Mouse (Mus musculus) neural tube, embryonic 11.5 days (tissue): ENCODE measurements around the gene Olfr923. TPM values are rescaled to one million over a fixed set of nuclear protein-coding genes. Genes with fewer than 3 reads are reported as not detected.

Source experiments
- ATAC-seq: fragments of 200-750 bp; cut with Nextera tagmentation; 2 replicates; pipeline ENCODE4 v1.8.0; 2017; ENCODE audit warnings: moderate number of reproducible peaks, mild to moderate bottlenecking, moderate TSS enrichment, moderate library complexity; ENCODE audit not compliant: insufficient read depth, low FRiP score, low TSS enrichment
- DNase-seq: peaks from one replicate; pipeline ENCODE4 v3.0.0-alpha.2; 2015; ENCODE audit warnings: low spot score
- H3K27ac ChIP-seq: fragments of 300-500 bp; sonication (generic); 2 replicates; pipeline ENCODE4 v1.5.1; 2014; ENCODE audit warnings: low read depth, mild to moderate bottlenecking, low read length
- H3K27me3 ChIP-seq: fragments of 300-500 bp; sonication (generic); 2 replicates; pipeline ENCODE4 v1.6.1; 2014; ENCODE audit warnings: mild to moderate bottlenecking, low read length, mixed read lengths; ENCODE audit not compliant: control insufficient read depth, insufficient read depth
- H3K36me3 ChIP-seq: fragments of 300-500 bp; sonication (generic); 2 replicates; pipeline ENCODE4 v1.6.1; 2014; ENCODE audit warnings: mild to moderate bottlenecking, low read length, moderate library complexity, mixed read lengths; ENCODE audit not compliant: control insufficient read depth, insufficient read depth
- H3K4me1 ChIP-seq: fragments of 300-500 bp; sonication (generic); 2 replicates; pipeline ENCODE4 v1.6.1; 2014; ENCODE audit warnings: low read length, mixed read lengths; ENCODE audit not compliant: control insufficient read depth, insufficient read depth
- H3K4me2 ChIP-seq: fragments of 300-500 bp; sonication (generic); 2 replicates; pipeline ENCODE4 v1.6.1; 2014; ENCODE audit warnings: low read depth, mild to moderate bottlenecking, moderate library complexity
- H3K4me3 ChIP-seq: fragments of 300-500 bp; sonication (generic); 2 replicates; pipeline ENCODE4 v1.5.1; 2014; ENCODE audit warnings: low read depth, low read length
- H3K9ac ChIP-seq: fragments of 300-500 bp; sonication (generic); 2 replicates; pipeline ENCODE4 v1.6.1; 2014; ENCODE audit warnings: mild to moderate bottlenecking, low read length
- H3K9me3 ChIP-seq: fragments of 300-500 bp; sonication (generic); 2 replicates; pipeline ENCODE4 v1.6.1; 2016; ENCODE audit warnings: low read length; ENCODE audit not compliant: control insufficient read depth
- WGBS: fragments of 180-500 bp; shearing (Covaris S2); extraction: QIAGEN DNeasy Blood & Tissue Kit; methylation state at CpG from one replicate; pipeline ENCODE4 v1.1.7; 2014; 5-methylcytosine and 5-hydroxymethylcytosine counted together
- polyA plus RNA-seq: library from polyadenylated mRNA; unstranded; fragments of >200 nt; fragmentation: Nextera tagmentation; extraction: Ambion mirVana; gene quantifications from 2 replicates; pipeline ENCODE4 v1.2.1, GENCODE M21; 2014

The Olfr923 gene
- polyA plus RNA-seq, 1 experiment from 2014 or later: not detected

- H3K9me3 ChIP-seq: no peaks in the 10 kb centered on the region
- no peak within 1 kb of the TSS for H3K27ac ChIP-seq
- 91% methylated on average over 2 of the region's 2 CpGs for WGBS
These were observed 50.5 kb downstream of the Olfr923 start, which contains the start of gene Olfr926 for GRCm38 (mm10) chr9:38876826-38877225. Olfr926 (plus strand) TSS chr9:38877126.

More at GRCm38 (mm10) chr9:38876826-38877225, 50.5 kb downstream of the Olfr923 start, which contains the start of gene Olfr926:
- Histone ChIP-seq H3K4me2 (no peak within 1 kb of the TSS), H3K9ac (no peak within 1 kb of the TSS), H3K4me1 (no peaks in the 10 kb centered on the region), H3K36me3 (no peaks in the 10 kb centered on the region), H3K27me3 (no peaks in the 10 kb centered on the region), H3K4me3 (no peak within 1 kb of the TSS)
- ATAC-seq (no peak), DNase-seq (no peak)

Other genes with a start within 250 kb of the Olfr923 start
- not detected in 2 replicates for gene Olfr912, start 246.4 kb upstream of the Olfr923 start, polyA plus RNA-seq
- not detected in 2 replicates for gene Olfr913, start 233.8 kb upstream of the Olfr923 start, polyA plus RNA-seq
- not detected in 2 replicates for gene Olfr914, start 221.4 kb upstream of the Olfr923 start, polyA plus RNA-seq
- not detected in 2 replicates for gene Olfr916, start 166.7 kb upstream of the Olfr923 start, polyA plus RNA-seq
- gene Olfr917, start 160.7 kb upstream of the Olfr923 start, polyA plus RNA-seq: not detected in 2 replicates
- gene Olfr918, start 151.9 kb upstream of the Olfr923 start, polyA plus RNA-seq: not detected in 2 replicates
- gene Olfr919, start 122.9 kb upstream of the Olfr923 start, polyA plus RNA-seq: not detected in 2 replicates
- gene Vwa5a, start 108.3 kb upstream of the Olfr923 start, polyA plus RNA-seq: 9.6 and 10.4 TPM in 2 replicates
- not detected in 2 replicates for gene Olfr920, start 74.2 kb upstream of the Olfr923 start, polyA plus RNA-seq
- gene Olfr921, start 53.5 kb upstream of the Olfr923 start, polyA plus RNA-seq: not detected in 2 replicates
- not detected in 2 replicates for gene Olfr922, start 11.9 kb upstream of the Olfr923 start, polyA plus RNA-seq
- not detected in 2 replicates for gene Olfr924, start 17.9 kb downstream of the Olfr923 start, polyA plus RNA-seq
- not detected in 2 replicates for gene Olfr26, start 28.5 kb downstream of the Olfr923 start, polyA plus RNA-seq
- not detected in 2 replicates for gene Olfr926, start 50.6 kb downstream of the Olfr923 start, polyA plus RNA-seq
- gene Olfr930, start 103.3 kb downstream of the Olfr923 start, polyA plus RNA-seq: not detected in 2 replicates
- not detected in 2 replicates for gene Olfr933, start 145.8 kb downstream of the Olfr923 start, polyA plus RNA-seq
- gene Olfr934, start 161.8 kb downstream of the Olfr923 start, polyA plus RNA-seq: not detected in 2 replicates
- gene Olfr935, start 173.1 kb downstream of the Olfr923 start, polyA plus RNA-seq: not detected in 2 replicates
- gene Olfr146, start 196.8 kb downstream of the Olfr923 start, polyA plus RNA-seq: not detected in 2 replicates
- gene Olfr937, start 238.4 kb downstream of the Olfr923 start, polyA plus RNA-seq: not detected in 2 replicates